Mouse (Mus musculus) kidney, embryonic 14.5 days (tissue): ENCODE results near the gene Retreg1. TPM values are rescaled to one million over a fixed set of nuclear protein-coding genes. Genes with fewer than 3 reads are reported as not detected.

ENCODE experiments used
- ATAC-seq: fragments of 200-750 bp; cut with Nextera tagmentation; 2 replicates; pipeline ENCODE4 v1.8.0; 2017; ENCODE audit warnings: moderate number of reproducible peaks, mild to moderate bottlenecking, moderate TSS enrichment, moderate library complexity; ENCODE audit not compliant: low FRiP score, low TSS enrichment
- H3K27ac ChIP-seq: fragments of 300-500 bp; sonication (generic); 2 replicates; pipeline ENCODE4 v1.5.1; 2014; ENCODE audit warnings: low read depth, mild to moderate bottlenecking, low read length, moderate library complexity, mixed read lengths
- H3K27me3 ChIP-seq: fragments of 300-500 bp; sonication (generic); 2 replicates; pipeline ENCODE4 v1.6.1; 2014; ENCODE audit warnings: mild to moderate bottlenecking, low read length; ENCODE audit not compliant: control insufficient read depth, insufficient read depth
- H3K36me3 ChIP-seq: fragments of 300-500 bp; sonication (generic); 2 replicates; pipeline ENCODE4 v1.6.1; 2014; ENCODE audit warnings: low read length, mixed read lengths; ENCODE audit not compliant: control insufficient read depth, insufficient read depth
- H3K4me1 ChIP-seq: fragments of 300-500 bp; sonication (generic); 2 replicates; pipeline ENCODE4 v1.6.1; 2014; ENCODE audit warnings: low read length, mixed read lengths; ENCODE audit not compliant: control insufficient read depth, insufficient read depth
- H3K4me2 ChIP-seq: fragments of 300-500 bp; sonication (generic); replicated peaks from 2 replicates; pipeline ENCODE4 v1.6.1; 2014; ENCODE audit warnings: low read depth, mild to moderate bottlenecking, low read length
- H3K4me3 ChIP-seq: fragments of 300-500 bp; sonication (generic); 2 replicates; pipeline ENCODE4 v1.5.1; 2014; ENCODE audit warnings: mild to moderate bottlenecking, low read length
- H3K9ac ChIP-seq: fragments of 300-500 bp; sonication (generic); 2 replicates; pipeline ENCODE4 v1.6.1; 2014; ENCODE audit warnings: low read depth, mild to moderate bottlenecking, low read length, moderate library complexity
- H3K9me3 ChIP-seq: fragments of 300-500 bp; sonication (generic); 2 replicates; pipeline ENCODE4 v1.6.1; 2016; ENCODE audit warnings: low read length; ENCODE audit not compliant: control insufficient read depth
- WGBS: fragments of 180-500 bp; shearing (Covaris S2); extraction: QIAGEN DNeasy Blood & Tissue Kit; methylation state at CpG from one replicate; pipeline ENCODE4 v1.1.7; 2014; 5-methylcytosine and 5-hydroxymethylcytosine counted together
- polyA plus RNA-seq: library from polyadenylated mRNA; unstranded; fragments of >200 nt; fragmentation: Nextera tagmentation; extraction: Ambion mirVana; gene quantifications from 2 replicates; pipeline ENCODE4 v1.2.1, GENCODE M21; 2014

Gene Retreg1
- polyA plus RNA-seq, 1 experiment from 2014 or later: 14.6 TPM

DNA sequence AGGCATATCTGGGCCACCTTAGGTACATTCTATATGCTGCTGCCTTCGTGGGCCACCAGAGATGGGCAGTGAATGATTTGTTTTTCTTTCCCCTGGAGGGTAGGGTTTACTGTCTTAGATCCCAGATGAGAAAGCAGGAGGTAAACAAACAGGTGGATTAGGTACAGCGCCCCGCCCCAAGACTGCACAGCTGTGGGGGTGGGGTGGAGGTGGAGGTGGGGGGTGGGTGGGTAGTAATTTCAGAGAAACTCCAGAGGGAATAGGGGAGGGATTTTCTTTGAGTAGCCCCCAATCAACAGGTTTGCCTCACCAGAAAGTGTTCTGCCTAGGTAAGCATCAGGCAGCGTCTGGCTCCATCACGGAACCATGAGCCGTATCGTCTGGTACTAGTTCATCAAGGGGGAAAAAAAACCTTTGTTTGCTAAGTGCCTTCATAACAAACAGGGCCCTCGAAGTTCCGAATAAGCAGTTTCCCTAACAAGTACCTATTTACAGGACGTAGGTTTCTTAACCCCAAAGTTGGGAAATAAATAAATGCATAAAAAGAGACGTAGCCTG is 1.1 kb downstream of the Retreg1 start:
- H3K4me2 ChIP-seq: peak overlapping the region; percentile 95
- H3K9ac ChIP-seq: 0 out of 2 replicates have a peak overlapping the region, but pooled peaks have one; percentile 73
- 12% methylated on average over 11 of the region's 11 CpGs for whole genome bisulfite sequencing
- 0 out of 2 replicates have a peak, but pooled peaks have one; percentile 10 for ATAC-seq
- peak overlapping the region; percentile 71 for H3K4me3 ChIP-seq
- H3K27ac ChIP-seq: no peak overlapping the region
- peaks cover 3% of the 10 kb centered on the region; the same call in 1 of the 2 replicates for H3K9me3 ChIP-seq
- no peaks in the 10 kb centered on the region for H3K4me1 ChIP-seq
- H3K27me3 ChIP-seq: peaks cover 9% of the 10 kb centered on the region
- H3K36me3 ChIP-seq: no peaks in the 10 kb centered on the region

DNA sequence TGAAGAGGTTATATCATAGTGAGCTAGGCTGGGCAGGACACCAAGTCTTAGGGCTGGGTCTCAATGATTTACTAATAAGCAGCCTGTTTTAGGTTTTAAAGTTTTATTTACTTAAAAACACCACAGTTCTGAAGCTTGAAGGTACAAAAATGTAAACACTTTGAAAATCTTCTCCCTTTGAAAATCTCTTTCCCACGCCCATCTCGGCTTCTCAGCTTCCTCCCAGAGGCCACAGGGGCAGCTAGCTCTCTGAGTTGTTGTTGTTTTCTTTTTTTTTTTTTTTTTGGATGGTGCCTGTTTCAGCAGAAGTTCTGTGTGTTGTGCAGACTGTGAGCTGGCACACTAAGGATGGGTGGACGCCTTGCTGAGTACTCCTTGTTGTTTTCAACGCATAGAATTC is 1.8 kb downstream of the Retreg1 start:
- WGBS: 53% methylated on average over 4 of the region's 4 CpGs
- peak overlapping the region; percentile 95 for H3K4me2 ChIP-seq
- no peaks in the 10 kb centered on the region for H3K4me1 ChIP-seq
- no peak overlapping the region for H3K9ac ChIP-seq
- H3K27me3 ChIP-seq: peaks cover 9% of the 10 kb centered on the region
- H3K27ac ChIP-seq: no peak overlapping the region
- H3K4me3 ChIP-seq: peak overlapping the region; percentile 71; the same call in 1 of the 2 replicates
- ATAC-seq: no peak
- no peaks in the 10 kb centered on the region for H3K36me3 ChIP-seq
- peaks cover 3% of the 10 kb centered on the region; the same call in 1 of the 2 replicates for H3K9me3 ChIP-seq

DNA sequence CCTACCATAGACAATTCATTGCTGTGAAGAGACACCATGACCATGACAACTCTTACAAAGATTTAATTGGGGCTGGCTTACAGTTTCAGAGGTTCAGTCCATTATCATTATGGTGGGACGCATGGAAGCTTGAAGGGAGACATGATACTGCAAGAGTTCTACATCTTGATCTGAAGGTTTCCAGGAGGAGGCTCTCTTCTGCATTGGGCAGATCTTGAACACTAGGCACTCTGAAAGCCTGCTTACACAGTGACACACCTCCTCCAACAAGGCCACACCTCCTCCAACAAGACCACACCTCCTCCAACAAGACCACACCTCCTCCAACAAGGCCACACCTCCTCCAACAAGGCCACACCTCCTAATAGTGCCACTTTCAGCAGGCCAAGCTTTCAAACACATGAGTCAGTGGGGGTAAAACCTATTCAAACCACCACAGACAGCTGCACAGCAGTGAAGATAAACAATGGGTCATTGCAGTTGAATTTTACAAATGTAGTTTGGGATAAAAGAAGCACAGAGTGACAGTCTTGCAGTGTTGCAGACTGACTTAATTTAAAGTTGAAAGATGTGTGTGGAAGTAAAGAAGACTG is 4.7 kb downstream of the Retreg1 start:
- H3K4me2 ChIP-seq: no peak overlapping the region
- no peak overlapping the region for H3K27ac ChIP-seq
- 80% methylated on average over 1 of the region's 1 CpGs for WGBS
- ATAC-seq: no peak
- peaks cover 3% of the 10 kb centered on the region; the same call in 1 of the 2 replicates for H3K9me3 ChIP-seq
- H3K4me1 ChIP-seq: no peaks in the 10 kb centered on the region
- no peak overlapping the region for H3K9ac ChIP-seq
- no peak overlapping the region for H3K4me3 ChIP-seq
- no peaks in the 10 kb centered on the region for H3K36me3 ChIP-seq
- peaks cover 3% of the 10 kb centered on the region for H3K27me3 ChIP-seq

DNA sequence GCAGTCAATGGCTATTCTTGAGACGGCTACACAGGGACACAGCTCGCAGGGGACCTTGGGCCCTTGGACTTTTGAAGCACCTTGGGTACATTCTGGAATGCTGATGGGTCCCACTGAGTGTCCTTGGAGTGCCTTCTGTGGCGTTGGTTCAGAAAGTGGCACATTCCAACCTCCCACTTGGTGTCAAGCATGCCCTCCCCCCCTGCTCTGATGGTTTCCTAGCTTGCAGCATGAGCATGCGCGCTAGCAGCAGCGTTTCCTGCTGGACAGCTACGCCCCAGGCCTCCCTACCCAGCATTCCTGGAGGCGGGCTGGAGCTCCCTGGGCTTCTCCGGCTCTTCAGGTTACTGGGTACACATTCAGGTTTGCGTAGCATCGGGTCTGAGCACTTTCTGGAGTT is 7.6 kb downstream of the Retreg1 start:
- Histone ChIP-seq H3K9me3 (no peaks in the 10 kb centered on the region), H3K4me2 (no peak overlapping the region), H3K4me1 (peaks cover 3% of the 10 kb centered on the region; the same call in 1 of the 2 replicates), H3K9ac (no peak overlapping the region), H3K36me3 (no peaks in the 10 kb centered on the region), H3K27me3 (no peaks in the 10 kb centered on the region), H3K4me3 (no peak overlapping the region), H3K27ac (no peak overlapping the region)
- ATAC-seq: no peak
- WGBS: 78% methylated on average over 11 of the region's 11 CpGs

DNA sequence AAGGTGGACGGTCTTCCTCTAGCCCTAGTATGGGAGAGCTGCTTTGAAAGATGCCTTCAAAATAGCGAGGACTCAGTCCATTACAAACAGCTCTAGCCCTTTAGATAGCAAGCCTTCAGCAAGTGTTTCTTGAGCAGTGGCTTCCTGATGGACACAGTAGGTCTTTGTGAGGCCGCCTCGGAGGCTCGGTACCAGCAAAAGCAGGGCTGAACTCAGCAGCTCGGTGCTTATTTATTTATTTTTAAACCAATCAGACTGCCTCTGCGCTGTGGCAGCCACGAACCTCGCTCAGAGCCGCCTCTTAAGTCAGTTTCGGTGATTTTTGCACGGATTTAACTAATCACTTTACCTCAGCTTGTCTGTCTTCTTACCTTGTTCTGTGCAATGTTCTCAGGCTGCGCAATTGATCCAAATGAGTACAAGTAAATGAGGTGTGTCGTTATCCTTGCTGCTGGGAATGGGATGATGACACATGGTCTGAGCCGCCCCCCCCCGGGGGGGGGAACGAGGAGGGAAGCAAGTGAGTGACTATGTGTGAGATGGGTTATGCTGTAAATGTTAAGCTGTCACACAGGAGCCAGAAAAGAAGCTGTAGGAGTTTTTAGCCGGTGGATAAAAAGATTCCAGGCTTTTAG is 11.4 kb downstream of the Retreg1 start:
- Histone ChIP-seq H3K9me3 (no peaks in the 10 kb centered on the region), H3K4me2 (no peak overlapping the region), H3K4me1 (peaks cover 3% of the 10 kb centered on the region; the same call in 1 of the 2 replicates), H3K27ac (no peak overlapping the region), H3K9ac (no peak overlapping the region), H3K36me3 (no peaks in the 10 kb centered on the region), H3K27me3 (no peaks in the 10 kb centered on the region), H3K4me3 (no peak overlapping the region)
- WGBS: 60% methylated on average over 18 of the region's 18 CpGs
- ATAC-seq: no peak

DNA sequence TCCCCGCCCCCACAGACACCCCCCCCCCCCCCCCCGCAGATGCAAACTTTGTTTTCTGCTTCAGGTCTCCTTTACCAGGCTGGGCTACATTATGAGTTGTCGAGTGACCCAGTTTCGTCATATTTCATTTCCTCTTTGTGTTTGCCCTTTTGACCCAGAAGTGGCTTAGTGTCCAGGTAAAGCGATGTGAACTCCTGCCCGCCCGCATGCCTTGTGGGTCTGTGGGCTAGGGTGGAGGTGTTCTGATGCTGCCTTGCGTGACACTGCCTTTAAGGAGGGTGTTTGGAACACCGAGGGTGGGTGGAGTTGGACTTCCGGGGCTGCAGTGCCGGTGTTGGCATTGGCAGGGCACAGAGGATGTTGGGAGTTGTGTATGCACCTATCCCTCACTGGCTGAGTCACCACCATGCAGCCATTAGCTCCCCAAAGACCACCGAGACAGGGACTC is 15.7 kb downstream of the Retreg1 start:
- ATAC-seq: peak; percentile 67; the same call in 1 of the 2 replicates
- Histone ChIP-seq H3K27me3 (no peaks in the 10 kb centered on the region), H3K4me1 (peaks cover 3% of the 10 kb centered on the region; the same call in 1 of the 2 replicates), H3K4me2 (peak overlapping the region; percentile 24; the same call in 1 of the 2 replicates), H3K9ac (no peak overlapping the region), H3K27ac (no peak overlapping the region), H3K9me3 (no peaks in the 10 kb centered on the region), H3K4me3 (no peak overlapping the region), H3K36me3 (no peaks in the 10 kb centered on the region)
- 39% methylated on average over 10 of the region's 12 CpGs for WGBS

DNA sequence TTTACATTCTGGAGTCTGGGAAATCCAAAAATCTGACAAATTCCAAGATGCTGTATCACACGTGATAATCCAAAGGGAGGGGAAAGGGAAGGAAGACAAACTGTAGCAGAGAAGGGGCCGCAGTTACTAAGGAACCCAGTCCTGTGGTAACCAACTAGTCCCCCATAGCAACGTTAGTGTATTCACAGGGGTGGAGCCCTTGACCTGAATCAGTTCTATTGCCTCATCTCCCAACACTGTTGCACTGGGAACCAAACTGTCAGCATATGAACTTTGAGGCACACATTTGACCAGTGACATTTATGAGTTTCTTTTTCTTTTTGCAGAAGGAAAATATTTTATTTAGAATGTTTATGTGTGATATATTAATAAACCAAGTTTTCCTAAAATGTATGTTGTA is 16.5 kb downstream of the Retreg1 start:
- Histone ChIP-seq H3K9ac (no peak overlapping the region), H3K36me3 (no peaks in the 10 kb centered on the region), H3K27ac (no peak overlapping the region), H3K9me3 (no peaks in the 10 kb centered on the region), H3K4me3 (no peak overlapping the region), H3K4me1 (peaks cover 2% of the 10 kb centered on the region; the same call in 1 of the 2 replicates), H3K4me2 (no peak overlapping the region), H3K27me3 (no peaks in the 10 kb centered on the region)
- ATAC-seq: no peak
- WGBS: 57% methylated on average over 3 of the region's 3 CpGs

DNA sequence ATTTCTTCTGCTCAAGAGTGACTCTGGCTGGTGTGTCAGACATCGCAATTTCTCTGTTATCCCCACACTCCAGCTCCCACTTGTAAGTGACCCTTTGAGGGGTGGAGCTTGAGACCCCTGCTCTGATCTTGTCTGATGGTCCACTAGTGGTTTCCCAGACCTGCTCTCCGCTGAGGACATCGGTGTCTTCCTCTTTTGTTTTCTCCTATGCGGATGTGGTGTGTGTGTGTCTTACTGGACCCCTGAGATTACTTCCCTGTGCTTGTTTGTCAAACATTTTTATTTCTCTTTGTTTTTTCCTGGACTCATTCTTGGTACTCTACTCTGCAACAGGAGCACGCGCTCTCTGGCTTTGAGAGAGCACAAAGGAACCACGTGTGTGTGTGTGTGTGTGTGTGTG is 18.9 kb downstream of the Retreg1 start:
- H3K9ac ChIP-seq: no peak overlapping the region
- no peaks in the 10 kb centered on the region for H3K4me1 ChIP-seq
- no peak overlapping the region for H3K4me3 ChIP-seq
- no peak overlapping the region for H3K27ac ChIP-seq
- no peak overlapping the region for H3K4me2 ChIP-seq
- no peaks in the 10 kb centered on the region for H3K9me3 ChIP-seq
- H3K27me3 ChIP-seq: no peaks in the 10 kb centered on the region
- 85% methylated on average over 7 of the region's 7 CpGs for WGBS
- H3K36me3 ChIP-seq: no peaks in the 10 kb centered on the region
- no peak for ATAC-seq

DNA sequence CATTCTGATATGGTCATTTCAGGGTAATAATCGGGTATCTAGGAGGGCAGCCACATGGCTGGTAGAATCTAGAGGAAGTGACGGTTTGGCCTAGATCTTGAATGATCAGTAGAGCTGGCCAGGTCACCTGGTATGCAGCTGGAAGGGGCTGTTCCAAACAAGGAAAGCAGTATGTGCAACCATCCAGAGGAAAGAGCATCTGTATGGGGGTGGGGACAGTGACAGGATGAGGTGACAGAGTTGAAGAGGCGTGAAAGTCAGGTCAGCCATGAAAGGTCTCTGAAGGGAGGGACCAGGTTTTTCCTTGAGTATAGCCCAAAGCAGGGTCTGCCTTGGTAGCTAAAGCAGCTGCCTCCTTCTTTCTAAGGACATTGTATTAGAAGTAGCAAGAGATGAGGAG is 22.6 kb downstream of the Retreg1 start:
- Histone ChIP-seq H3K27ac (no peak overlapping the region), H3K9me3 (no peaks in the 10 kb centered on the region), H3K4me2 (no peak overlapping the region), H3K27me3 (no peaks in the 10 kb centered on the region), H3K4me1 (no peaks in the 10 kb centered on the region), H3K36me3 (no peaks in the 10 kb centered on the region), H3K9ac (no peak overlapping the region), H3K4me3 (no peak overlapping the region)
- WGBS: 76% methylated on average over 3 of the region's 3 CpGs
- ATAC-seq: peak; percentile 55; the same call in 1 of the 2 replicates
